Mouse (Mus musculus) forebrain, embryonic 16.5 days (tissue): ENCODE results near the gene Zfp112. TPM values are rescaled to one million over a fixed set of nuclear protein-coding genes. Genes with fewer than 3 reads are reported as not detected.
"Not testable (repeated sequence)": the region's sequence is repeated elsewhere in the genome, so short reads cannot be mapped to it uniquely, and the experiment has no call there.

Experiments used
- ATAC-seq: fragments of 200-750 bp; cut with Nextera tagmentation; 2 replicates; pipeline ENCODE4 v1.8.0; 2017; ENCODE audit warnings: mild to moderate bottlenecking, moderate library complexity
- H3K27ac ChIP-seq: fragments of 300-500 bp; sonication (generic); 2 replicates; pipeline ENCODE4 v1.5.1; 2014; ENCODE audit warnings: low read length, control low read depth
- H3K27me3 ChIP-seq: fragments of 300-500 bp; sonication (generic); replicated peaks from 2 replicates; pipeline ENCODE4 v1.6.1; 2014; ENCODE audit warnings: low read length; ENCODE audit not compliant: control insufficient read depth, insufficient read depth
- H3K36me3 ChIP-seq: fragments of 300-500 bp; sonication (generic); 2 replicates; pipeline ENCODE4 v1.6.1; 2014; ENCODE audit not compliant: control insufficient read depth, insufficient read depth
- H3K4me1 ChIP-seq: fragments of 300-500 bp; sonication (generic); replicated peaks from 2 replicates; pipeline ENCODE4 v1.6.1; 2014; ENCODE audit warnings: low read length; ENCODE audit not compliant: control insufficient read depth, insufficient read depth
- H3K4me2 ChIP-seq: fragments of 300-500 bp; sonication (generic); 2 replicates; pipeline ENCODE4 v1.6.1; 2014; ENCODE audit warnings: mild to moderate bottlenecking, low read length, control low read depth
- H3K4me3 ChIP-seq: fragments of 300-500 bp; sonication (generic); replicated peaks from 2 replicates; pipeline ENCODE4 v1.5.1; 2014; ENCODE audit warnings: mild to moderate bottlenecking, low read length, control low read depth
- H3K9ac ChIP-seq: fragments of 300-500 bp; sonication (generic); replicated peaks from 2 replicates; pipeline ENCODE4 v1.6.1; 2014; ENCODE audit warnings: low read depth, low read length, control low read depth
- H3K9me3 ChIP-seq: fragments of 300-500 bp; sonication (generic); 2 replicates; pipeline ENCODE4 v1.6.1; 2016; ENCODE audit warnings: low read length; ENCODE audit not compliant: control insufficient read depth
- WGBS: fragments of 180-500 bp; shearing (Covaris S2); extraction: QIAGEN DNeasy Blood & Tissue Kit; methylation state at CpG from one replicate; pipeline ENCODE4 v1.1.7; 2014; 5-methylcytosine and 5-hydroxymethylcytosine counted together
- polyA plus RNA-seq: library from polyadenylated mRNA; unstranded; fragments of >200 nt; fragmentation: Nextera tagmentation; extraction: Ambion mirVana; gene quantifications from 2 replicates; pipeline ENCODE4 v1.2.1, GENCODE M21; 2015

The Zfp112 gene
- polyA plus RNA-seq = 10.5 and 12.7 TPM in 2 replicates

- H3K9ac ChIP-seq = peak within 1 kb of the TSS; percentile 72
- H3K4me3 ChIP-seq = peak within 1 kb of the TSS; percentile 81
- peaks cover 26% of the 10 kb centered on the region for H3K36me3 ChIP-seq
- peaks cover 23% of the 10 kb centered on the region for H3K9me3 ChIP-seq
- peak within 1 kb of the TSS; percentile 68 for H3K27ac ChIP-seq
- peak; percentile 99 for ATAC-seq
- H3K4me2 ChIP-seq = peak within 1 kb of the TSS; percentile 96
- H3K4me1 ChIP-seq = peaks cover 8% of the 10 kb centered on the region
- WGBS = 2% methylated on average over 23 of the region's 23 CpGs
- no peaks in the 10 kb centered on the region for H3K27me3 ChIP-seq
Measured at GRCm38 (mm10) chr7:24112156-24112856, at the start of gene Zfp112. Zfp112 (plus strand) TSS chr7:24112314.

GRCm38 (mm10) chr7:24074424-24074823 is 37.7 kb upstream of the Zfp112 start:
- not testable (repeated sequence) for H3K4me2 ChIP-seq, ATAC-seq, H3K9me3 ChIP-seq, H3K27me3 ChIP-seq, H3K27ac ChIP-seq, H3K9ac ChIP-seq, H3K4me1 ChIP-seq, H3K36me3 ChIP-seq, H3K4me3 ChIP-seq
- 68% methylated on average over 1 of the region's 1 CpGs for WGBS

GRCm38 (mm10) chr7:24081634-24082431 is 30.3 kb upstream of the Zfp112 start, which contains the start of gene Zfp180:
Zfp180 (plus strand) TSS chr7:24081924.
- Histone ChIP-seq H3K36me3 (peaks cover 8% of the 10 kb centered on the region; the same call in 1 of the 2 replicates), H3K27ac (peak within 1 kb of the TSS; percentile 76), H3K9ac (peak within 1 kb of the TSS; percentile 73), H3K4me3 (peak within 1 kb of the TSS; percentile 86), H3K27me3 (no peaks in the 10 kb centered on the region; the same call in 1 of the 2 replicates), H3K4me2 (peak within 1 kb of the TSS; percentile 74), H3K4me1 (peaks cover 25% of the 10 kb centered on the region), H3K9me3 (peaks cover 2% of the 10 kb centered on the region)
- WGBS = 17% methylated on average over 44 of the region's 44 CpGs
- peak; percentile 98 for ATAC-seq

- peak; percentile 6; the same call in 1 of the 2 replicates for ATAC-seq
- WGBS = 51% methylated on average over 15 of the region's 15 CpGs
- Histone ChIP-seq H3K4me2 (peak overlapping the region; percentile 74), H3K4me3 (peak overlapping the region; percentile 86), H3K4me1 (peaks cover 25% of the 10 kb centered on the region), H3K27ac (peak overlapping the region; percentile 76; the same call in 1 of the 2 replicates), H3K9ac (peak overlapping the region; percentile 73), H3K9me3 (peaks cover 5% of the 10 kb centered on the region), H3K36me3 (peaks cover 15% of the 10 kb centered on the region; the same call in 1 of the 2 replicates), H3K27me3 (no peaks in the 10 kb centered on the region; the same call in 1 of the 2 replicates)
Measured at GRCm38 (mm10) chr7:24082457-24083235, 29.5 kb upstream of the Zfp112 start.

GRCm38 (mm10) chr7:24086871-24087270 is 25.2 kb upstream of the Zfp112 start:
- H3K9ac ChIP-seq = no peak overlapping the region
- 97% methylated on average over 4 of the region's 4 CpGs for WGBS
- H3K9me3 ChIP-seq = peaks cover 9% of the 10 kb centered on the region
- ATAC-seq = no peak
- no peak overlapping the region for H3K27ac ChIP-seq
- H3K27me3 ChIP-seq = no peaks in the 10 kb centered on the region
- no peak overlapping the region for H3K4me3 ChIP-seq
- peaks cover 20% of the 10 kb centered on the region for H3K4me1 ChIP-seq
- H3K4me2 ChIP-seq = no peak overlapping the region
- H3K36me3 ChIP-seq = peaks cover 19% of the 10 kb centered on the region; the same call in 1 of the 2 replicates

- no peaks in the 10 kb centered on the region for H3K27me3 ChIP-seq
- WGBS = 97% methylated on average over 12 of the region's 12 CpGs
- no peak for ATAC-seq
- H3K4me3 ChIP-seq = no peak overlapping the region
- no peak overlapping the region for H3K27ac ChIP-seq
- H3K36me3 ChIP-seq = peaks cover 19% of the 10 kb centered on the region; the same call in 1 of the 2 replicates
- peaks cover 17% of the 10 kb centered on the region for H3K4me1 ChIP-seq
- peaks cover 9% of the 10 kb centered on the region for H3K9me3 ChIP-seq
- H3K9ac ChIP-seq = no peak overlapping the region
- no peak overlapping the region for H3K4me2 ChIP-seq
Measured at GRCm38 (mm10) chr7:24087485-24088125, 24.5 kb upstream of the Zfp112 start.

GRCm38 (mm10) chr7:24104403-24104802 is 7.7 kb upstream of the Zfp112 start:
- 97% methylated on average over 9 of the region's 9 CpGs for WGBS
- Histone ChIP-seq H3K27me3 (no peaks in the 10 kb centered on the region), H3K36me3 (peaks cover 100% of the 10 kb centered on the region), H3K27ac (no peak overlapping the region), H3K4me2 (no peak overlapping the region), H3K4me1 (no peaks in the 10 kb centered on the region), H3K4me3 (no peak overlapping the region), H3K9ac (no peak overlapping the region), H3K9me3 (peaks cover 86% of the 10 kb centered on the region)
- no peak for ATAC-seq

GRCm38 (mm10) chr7:24105144-24105703 is 6.9 kb upstream of the Zfp112 start:
- H3K4me1 ChIP-seq = no peaks in the 10 kb centered on the region
- no peak overlapping the region for H3K27ac ChIP-seq
- H3K4me2 ChIP-seq = no peak overlapping the region
- H3K4me3 ChIP-seq = no peak overlapping the region
- no peak overlapping the region for H3K9ac ChIP-seq
- peaks cover 97% of the 10 kb centered on the region for H3K36me3 ChIP-seq
- no peaks in the 10 kb centered on the region for H3K27me3 ChIP-seq
- H3K9me3 ChIP-seq = peaks cover 87% of the 10 kb centered on the region
- ATAC-seq = no peak
- 97% methylated on average over 18 of the region's 18 CpGs for WGBS
